Mouse (Mus musculus): ENCODE results near the gene Mrpl1.

Gene Mrpl1

DNA sequence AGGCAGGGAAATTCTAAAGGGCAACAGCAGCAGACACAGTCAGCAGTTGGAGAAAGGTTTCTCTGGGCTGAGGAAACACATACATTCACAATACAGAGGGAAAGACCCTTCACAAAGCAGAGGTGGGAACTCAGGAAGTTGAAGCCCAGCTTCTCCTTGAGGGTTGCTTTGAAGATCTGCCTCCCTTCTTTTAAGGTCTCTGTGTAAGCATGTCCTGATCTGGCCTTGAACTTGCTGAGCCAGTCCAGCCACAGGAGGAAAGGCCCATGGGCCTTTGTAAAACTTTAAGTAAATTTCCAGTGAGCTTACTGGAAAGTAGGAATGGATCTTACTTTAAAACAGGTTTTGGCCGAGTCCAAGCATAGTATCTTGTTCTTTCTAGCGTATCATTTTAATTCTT lies 19.7 kb downstream of the Mrpl1 start:
- no peak for TF ChIP-seq GATA4 (IDR thresholded peaks at IDR 0.05; ENCODE audit: insufficient replicate concordance, low read length)

- TF ChIP-seq GATA4 (IDR thresholded peaks at IDR 0.05; ENCODE audit: insufficient replicate concordance, low read length), result no peak
Observed at GRCm38 (mm10) chr5:96238797-96239196, 29.5 kb downstream of the Mrpl1 start.

DNA sequence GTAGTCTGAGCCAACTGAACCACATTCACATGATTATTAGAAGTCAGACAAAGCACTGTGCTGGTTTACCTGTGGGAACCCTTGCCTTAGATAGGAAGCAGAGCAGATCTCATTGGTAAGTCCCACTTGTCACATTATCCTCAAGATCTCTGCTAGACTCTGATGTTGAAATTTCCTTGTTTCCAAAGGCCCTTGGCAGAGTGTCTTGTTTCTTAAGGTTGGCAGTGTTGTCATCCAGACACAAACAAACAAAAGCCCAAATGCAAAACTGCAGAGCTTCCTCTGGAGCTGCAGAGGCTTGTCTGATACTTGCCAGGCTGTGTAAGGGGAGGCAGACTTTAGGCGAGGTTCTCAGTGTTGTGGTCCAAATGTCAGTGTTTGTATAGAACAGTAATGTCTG lies 31.6 kb downstream of the Mrpl1 start:
- no peak for TF ChIP-seq GATA4 (IDR thresholded peaks at IDR 0.05; ENCODE audit: insufficient replicate concordance, low read length)

DNA sequence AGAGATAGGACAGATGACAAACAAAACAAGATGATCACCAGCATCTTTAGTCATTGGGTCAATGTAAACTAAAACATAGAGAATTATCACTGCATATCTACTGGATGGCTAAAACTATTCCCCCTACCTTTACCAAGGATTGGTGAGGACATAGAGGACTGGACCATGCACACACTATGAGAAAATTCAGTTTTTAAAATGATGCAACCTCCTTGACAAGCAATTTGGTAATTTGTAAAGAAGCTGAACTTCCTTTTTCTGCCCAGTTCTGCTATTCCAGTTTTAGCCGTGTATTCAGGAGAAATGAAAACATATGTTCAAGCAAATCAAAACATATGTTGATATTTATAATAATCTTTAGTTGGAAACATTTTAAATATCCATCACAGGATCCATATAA lies 35.2 kb downstream of the Mrpl1 start:
- no peak for TF ChIP-seq GATA4 (IDR thresholded peaks at IDR 0.05; ENCODE audit: insufficient replicate concordance, low read length)

GRCm38 (mm10) chr5:96253995-96254394 lies 44.7 kb downstream of the Mrpl1 start:
- TF ChIP-seq GATA4 (IDR thresholded peaks at IDR 0.05; ENCODE audit: insufficient replicate concordance, low read length), result no peak

DNA sequence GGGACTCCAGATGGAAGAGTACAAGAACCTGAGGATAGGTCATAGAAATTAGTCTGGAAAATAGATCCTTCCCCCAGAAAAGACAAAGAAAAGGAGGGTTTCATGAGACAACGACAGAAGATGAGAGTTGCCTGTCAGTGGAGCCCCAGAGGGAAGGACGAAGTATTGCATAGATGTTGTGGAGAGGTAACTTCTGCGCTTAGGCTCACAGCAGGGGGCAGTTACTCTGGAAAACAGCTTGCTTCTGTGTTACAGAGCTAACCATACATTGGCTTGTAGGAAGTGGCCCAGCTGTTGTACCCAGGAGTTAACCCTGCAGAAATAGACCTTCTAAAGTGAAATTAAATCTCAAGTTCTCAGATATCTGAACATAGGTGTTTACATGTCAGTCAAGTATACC lies 45.9 kb downstream of the Mrpl1 start:
- no peak for TF ChIP-seq GATA4 (IDR thresholded peaks at IDR 0.05; ENCODE audit: insufficient replicate concordance, low read length)

DNA sequence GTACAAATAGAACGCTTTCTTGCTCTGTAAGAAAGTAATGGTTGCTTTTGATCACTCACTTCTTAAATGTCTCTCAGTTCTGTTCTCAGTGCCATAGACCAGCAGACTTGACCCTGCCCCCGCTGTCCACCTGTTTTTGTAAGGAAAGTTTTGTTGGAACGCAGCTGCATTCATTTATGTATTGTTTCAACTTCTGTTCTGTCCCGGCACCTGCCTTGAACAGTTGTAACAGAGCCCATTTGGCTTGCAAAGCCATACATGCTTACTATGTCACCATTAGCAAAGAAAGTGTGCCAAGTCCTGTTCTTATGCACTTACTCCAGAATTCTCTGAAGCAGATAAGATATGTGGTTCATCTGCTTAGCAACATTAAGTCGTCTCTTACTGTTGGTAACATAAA lies 48.9 kb downstream of the Mrpl1 start:
- no peak for TF ChIP-seq GATA4 (IDR thresholded peaks at IDR 0.05; ENCODE audit: insufficient replicate concordance, low read length)

GRCm38 (mm10) chr5:96267017-96267702 lies 57.9 kb downstream of the Mrpl1 start:
- TF ChIP-seq GATA4 (IDR thresholded peaks at IDR 0.05; ENCODE audit: insufficient replicate concordance, low read length), result no peak

DNA sequence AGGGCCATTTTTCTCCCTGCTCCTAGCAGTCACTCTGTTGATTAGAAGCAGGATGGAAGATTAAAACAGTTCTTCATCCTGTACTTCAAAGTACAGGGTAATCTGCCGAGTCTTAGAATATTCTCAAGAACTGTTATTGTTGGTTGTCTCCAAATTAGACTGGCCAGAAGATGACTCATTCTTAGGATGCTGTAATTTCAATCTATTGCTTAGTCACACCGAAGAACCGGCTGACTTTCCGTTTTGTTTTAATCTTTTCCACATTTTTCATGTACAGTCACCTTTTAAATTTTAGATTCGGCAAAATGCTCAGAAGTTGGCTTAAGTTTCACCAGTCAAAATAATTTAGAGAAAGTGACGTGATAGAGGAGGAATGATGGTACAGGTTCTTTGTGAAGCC lies 61.8 kb downstream of the Mrpl1 start:
- TF ChIP-seq GATA4 (IDR thresholded peaks at IDR 0.05; ENCODE audit: insufficient replicate concordance, low read length), result no peak

DNA sequence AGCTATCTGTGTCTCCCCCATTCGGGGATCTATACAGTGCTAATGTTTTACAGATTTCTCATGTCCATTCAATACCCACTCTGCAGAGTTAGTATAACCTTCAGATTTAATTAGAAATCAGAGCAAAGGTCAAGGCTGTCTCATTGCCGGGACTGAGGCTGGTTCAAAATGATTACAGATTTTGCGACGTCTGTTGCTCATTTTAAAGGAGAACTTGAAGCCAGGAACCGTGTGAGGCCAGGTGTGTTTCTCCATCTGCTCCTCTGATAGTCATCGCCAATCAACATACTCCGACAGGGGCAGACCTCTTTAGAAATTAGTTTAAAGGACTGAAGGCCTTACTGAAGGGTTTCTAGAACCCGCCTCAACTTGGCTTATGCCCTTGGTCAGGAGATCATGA lies 96.5 kb downstream of the Mrpl1 start:
- TF ChIP-seq GATA4 (IDR thresholded peaks at IDR 0.05; ENCODE audit: insufficient replicate concordance, low read length), result no peak

- TF ChIP-seq GATA4 (IDR thresholded peaks at IDR 0.05; ENCODE audit: insufficient replicate concordance, low read length), result peak; percentile 72
Observed at GRCm38 (mm10) chr5:96306271-96306670, 97.0 kb downstream of the Mrpl1 start.

DNA sequence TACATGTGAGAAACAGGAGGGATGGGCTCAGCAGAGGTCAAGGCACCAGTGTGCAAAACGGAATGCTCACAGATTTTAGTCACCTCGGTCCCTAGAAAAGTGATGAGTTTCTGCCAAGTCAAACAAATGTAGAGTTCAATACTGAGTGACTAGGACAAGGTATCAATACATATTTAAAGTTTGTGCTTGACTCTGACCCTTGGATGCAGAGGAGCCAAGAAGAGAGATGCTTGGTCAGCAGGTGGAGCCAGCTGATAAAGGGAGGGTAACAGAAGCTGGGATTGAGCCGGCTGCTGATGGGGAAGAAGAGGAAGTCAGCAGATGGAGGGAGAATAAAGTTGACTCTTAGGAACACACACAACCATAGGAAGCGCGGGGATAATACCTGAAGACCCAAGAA lies 97.5 kb downstream of the Mrpl1 start:
- no peak for TF ChIP-seq GATA4 (IDR thresholded peaks at IDR 0.05; ENCODE audit: insufficient replicate concordance, low read length)

DNA sequence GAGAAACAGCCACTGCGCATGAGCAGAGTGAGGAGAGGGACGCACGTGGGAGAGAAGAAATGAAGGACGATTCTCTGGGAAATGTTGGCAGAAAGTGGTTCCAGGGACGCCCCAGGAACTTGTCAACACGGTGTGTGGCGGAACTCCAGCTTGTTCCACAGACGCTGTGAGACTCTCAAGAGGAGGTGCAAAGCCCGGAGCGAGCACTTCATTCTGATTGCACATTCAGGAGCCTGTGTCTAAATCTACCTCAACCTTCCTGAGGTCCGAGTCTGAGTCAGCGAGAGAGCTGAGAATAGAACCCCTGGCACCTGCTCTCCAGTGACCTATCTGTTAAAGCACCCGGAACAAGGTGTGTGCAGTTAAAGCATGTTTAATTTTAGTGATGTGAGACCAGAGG lies 98.8 kb downstream of the Mrpl1 start:
- no peak for TF ChIP-seq GATA4 (IDR thresholded peaks at IDR 0.05; ENCODE audit: insufficient replicate concordance, low read length)

- no peak for TF ChIP-seq GATA4 (IDR thresholded peaks at IDR 0.05; ENCODE audit: insufficient replicate concordance, low read length)
Observed at GRCm38 (mm10) chr5:96308645-96309044, 99.4 kb downstream of the Mrpl1 start.

DNA sequence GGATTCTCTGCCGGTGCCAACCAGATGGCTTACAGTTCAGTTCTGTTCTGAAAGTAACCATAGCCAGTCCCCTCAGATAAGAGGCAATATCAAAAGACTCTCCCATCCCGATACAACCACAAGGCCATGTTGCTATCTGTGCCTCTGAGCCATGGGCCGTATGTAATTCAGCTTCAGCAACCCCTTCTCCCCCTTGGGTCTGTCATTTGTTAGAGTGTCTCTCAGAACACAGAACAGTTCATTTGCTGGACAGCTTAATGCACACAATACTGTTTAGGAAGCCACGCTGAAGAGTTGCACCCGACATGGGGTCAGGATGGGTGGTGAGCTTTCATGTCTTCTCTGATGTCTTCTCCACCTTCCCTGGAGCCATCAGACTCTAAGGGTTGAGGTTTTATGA lies 100.3 kb downstream of the Mrpl1 start:
- no peak for TF ChIP-seq GATA4 (IDR thresholded peaks at IDR 0.05; ENCODE audit: insufficient replicate concordance, low read length)

DNA sequence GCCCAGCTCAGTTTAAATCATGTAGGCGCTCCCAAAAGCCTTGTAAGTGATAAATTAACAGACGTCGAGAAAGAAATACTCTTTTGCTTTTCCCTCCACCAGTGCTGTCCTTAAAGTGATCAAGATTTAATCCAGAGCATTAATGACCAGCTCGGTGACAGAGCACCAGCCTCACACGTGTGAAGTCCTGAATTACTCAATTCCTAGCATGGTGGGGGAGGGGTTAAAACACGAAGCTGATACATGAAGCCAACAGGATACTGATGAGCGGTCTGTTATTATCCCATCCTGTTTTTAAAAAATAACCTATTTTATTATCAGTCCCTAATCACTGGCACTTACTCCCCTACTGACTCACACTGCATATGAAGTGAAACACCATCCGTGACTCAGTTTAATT lies 102.4 kb downstream of the Mrpl1 start:
- TF ChIP-seq GATA4 (IDR thresholded peaks at IDR 0.05; ENCODE audit: insufficient replicate concordance, low read length), result no peak

All from liver, adult (tissue).